Mouse (Mus musculus): ENCODE results near the gene Ikbke. TPM values are rescaled to one million over a fixed set of nuclear protein-coding genes. Genes with fewer than 3 reads are reported as not detected.

Gene Ikbke
- polyA plus RNA-seq, 1 experiment from 2014 or later = 0.55 TPM

- ATAC-seq (ENCODE audit: low FRiP score) (no peak), DNase-seq (ENCODE audit: low spot score, missing footprints) (no peak)
- Histone ChIP-seq H3K9me3 (ENCODE audit: control insufficient read depth, low read length) (no peaks in the 10 kb centered on the region), H3K27ac (ENCODE audit: low read depth, low read length) (no peak overlapping the region), H3K4me2 (no peak overlapping the region), H3K36me3 (ENCODE audit: control insufficient read depth, insufficient read depth, low read length) (peaks cover 4% of the 10 kb centered on the region; the same call in 1 of the 2 replicates), H3K4me3 (ENCODE audit: low read depth, low read length) (no peak overlapping the region), H3K9ac (ENCODE audit: low read length) (no peak overlapping the region), H3K27me3 (ENCODE audit: control insufficient read depth, insufficient read depth, low read length) (no peaks in the 10 kb centered on the region), H3K4me1 (ENCODE audit: control insufficient read depth, insufficient read depth, low read length) (no peaks in the 10 kb centered on the region)
- 100% methylated on average over 2 of the region's 2 CpGs for WGBS
Measured at GRCm38 (mm10) chr1:131300750-131301149, 21.3 kb upstream of the Ikbke start.

- H3K9me3 ChIP-seq (ENCODE audit: control insufficient read depth, low read length) = no peaks in the 10 kb centered on the region
- H3K4me1 ChIP-seq (ENCODE audit: control insufficient read depth, insufficient read depth, low read length) = no peaks in the 10 kb centered on the region
- H3K36me3 ChIP-seq (ENCODE audit: control insufficient read depth, insufficient read depth, low read length) = peaks cover 4% of the 10 kb centered on the region; the same call in 1 of the 2 replicates
- H3K4me3 ChIP-seq (ENCODE audit: low read depth, low read length) = no peak overlapping the region
- H3K9ac ChIP-seq (ENCODE audit: low read length) = no peak overlapping the region
- no peak for ATAC-seq (ENCODE audit: low FRiP score)
- no peak overlapping the region for H3K4me2 ChIP-seq
- H3K27ac ChIP-seq (ENCODE audit: low read depth, low read length) = no peak overlapping the region
- no peaks in the 10 kb centered on the region for H3K27me3 ChIP-seq (ENCODE audit: control insufficient read depth, insufficient read depth, low read length)
- 94% methylated on average over 6 of the region's 6 CpGs for WGBS
- no peak for DNase-seq (ENCODE audit: low spot score, missing footprints)
Measured at GRCm38 (mm10) chr1:131299788-131300187, 20.4 kb upstream of the Ikbke start.

DNA sequence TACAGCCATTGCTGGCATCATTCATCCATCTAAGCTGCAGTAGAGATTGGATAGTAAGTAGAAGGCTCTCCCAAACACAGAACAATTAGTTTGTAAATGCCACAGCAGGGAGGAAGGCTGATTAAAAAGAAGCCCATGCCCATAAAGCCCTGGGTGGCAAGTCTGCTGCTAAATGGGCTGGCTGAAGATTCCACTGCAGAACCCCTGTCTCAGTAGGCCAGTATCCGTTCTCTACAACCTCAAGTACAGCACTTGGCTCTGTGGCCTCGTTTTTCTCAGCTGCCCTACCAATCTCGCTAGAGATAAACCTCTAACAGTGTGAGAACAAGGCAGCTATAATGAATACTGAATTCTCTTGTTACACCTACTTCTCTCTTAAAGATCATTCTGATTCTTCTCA lies 19.8 kb upstream of the Ikbke start:
- H3K9ac ChIP-seq (ENCODE audit: low read length) = no peak overlapping the region
- peaks cover 4% of the 10 kb centered on the region; the same call in 1 of the 2 replicates for H3K36me3 ChIP-seq (ENCODE audit: control insufficient read depth, insufficient read depth, low read length)
- no peaks in the 10 kb centered on the region for H3K27me3 ChIP-seq (ENCODE audit: control insufficient read depth, insufficient read depth, low read length)
- H3K4me3 ChIP-seq (ENCODE audit: low read depth, low read length) = no peak overlapping the region
- DNase-seq (ENCODE audit: low spot score, missing footprints) (no peak), ATAC-seq (ENCODE audit: low FRiP score) (no peak)
- H3K27ac ChIP-seq (ENCODE audit: low read depth, low read length) = no peak overlapping the region
- WGBS = 53% methylated on average over 3 of the region's 3 CpGs
- no peaks in the 10 kb centered on the region for H3K9me3 ChIP-seq (ENCODE audit: control insufficient read depth, low read length)
- no peak overlapping the region for H3K4me2 ChIP-seq
- no peaks in the 10 kb centered on the region for H3K4me1 ChIP-seq (ENCODE audit: control insufficient read depth, insufficient read depth, low read length)

DNA sequence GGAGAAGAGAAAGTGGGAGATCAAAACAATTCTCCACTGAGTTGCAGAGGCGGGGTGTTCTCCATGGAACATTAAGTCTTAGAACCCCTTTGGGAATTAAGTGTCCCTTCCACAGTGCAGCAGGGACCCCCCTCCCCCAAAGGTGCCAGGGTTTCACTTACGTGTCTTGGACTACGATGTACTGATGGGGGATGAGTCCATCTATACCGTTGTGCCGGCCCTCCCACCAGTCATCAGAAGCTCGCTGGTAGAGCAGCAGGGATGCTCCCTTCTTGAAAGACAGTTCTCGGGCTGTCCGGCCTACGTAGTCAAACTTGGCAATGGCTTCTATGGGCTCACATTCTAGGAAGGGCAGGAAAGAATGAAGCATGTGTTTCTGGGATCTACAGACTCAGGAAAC lies 18.8 kb upstream of the Ikbke start:
- H3K27ac ChIP-seq (ENCODE audit: low read depth, low read length) = no peak overlapping the region
- no peak overlapping the region for H3K4me3 ChIP-seq (ENCODE audit: low read depth, low read length)
- H3K36me3 ChIP-seq (ENCODE audit: control insufficient read depth, insufficient read depth, low read length) = peaks cover 4% of the 10 kb centered on the region; the same call in 1 of the 2 replicates
- no peak for ATAC-seq (ENCODE audit: low FRiP score)
- no peak for DNase-seq (ENCODE audit: low spot score, missing footprints)
- H3K9ac ChIP-seq (ENCODE audit: low read length) = no peak overlapping the region
- H3K9me3 ChIP-seq (ENCODE audit: control insufficient read depth, low read length) = no peaks in the 10 kb centered on the region
- H3K4me1 ChIP-seq (ENCODE audit: control insufficient read depth, insufficient read depth, low read length) = no peaks in the 10 kb centered on the region
- H3K27me3 ChIP-seq (ENCODE audit: control insufficient read depth, insufficient read depth, low read length) = no peaks in the 10 kb centered on the region
- 94% methylated on average over 9 of the region's 9 CpGs for WGBS
- H3K4me2 ChIP-seq = no peak overlapping the region

DNA sequence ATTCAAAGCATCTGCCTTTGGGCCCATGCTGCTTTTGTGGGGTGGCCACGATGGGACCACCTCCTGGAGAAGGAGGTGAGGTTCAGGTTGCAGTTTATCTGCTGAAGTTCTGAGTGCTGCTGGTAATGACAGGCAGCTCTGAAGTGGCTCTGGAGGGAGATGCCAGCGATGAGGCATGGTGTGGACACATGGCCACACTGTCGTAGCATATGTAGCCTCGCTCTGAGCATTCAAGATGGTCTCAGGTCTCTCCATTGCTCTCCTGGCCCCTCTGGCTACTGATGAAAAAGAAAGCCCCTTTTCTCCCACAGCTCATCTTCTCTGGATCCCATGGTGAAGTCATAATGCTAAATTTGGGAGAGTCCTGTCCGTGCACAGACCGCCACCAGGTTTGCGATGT lies 17.3 kb upstream of the Ikbke start:
- no peak overlapping the region for H3K27ac ChIP-seq (ENCODE audit: low read depth, low read length)
- ATAC-seq (ENCODE audit: low FRiP score) (no peak), DNase-seq (ENCODE audit: low spot score, missing footprints) (no peak)
- H3K4me1 ChIP-seq (ENCODE audit: control insufficient read depth, insufficient read depth, low read length) = no peaks in the 10 kb centered on the region
- no peak overlapping the region for H3K4me2 ChIP-seq
- WGBS = 89% methylated on average over 7 of the region's 7 CpGs
- no peak overlapping the region for H3K9ac ChIP-seq (ENCODE audit: low read length)
- peaks cover 4% of the 10 kb centered on the region; the same call in 1 of the 2 replicates for H3K36me3 ChIP-seq (ENCODE audit: control insufficient read depth, insufficient read depth, low read length)
- no peak overlapping the region for H3K4me3 ChIP-seq (ENCODE audit: low read depth, low read length)
- H3K27me3 ChIP-seq (ENCODE audit: control insufficient read depth, insufficient read depth, low read length) = no peaks in the 10 kb centered on the region
- H3K9me3 ChIP-seq (ENCODE audit: control insufficient read depth, low read length) = no peaks in the 10 kb centered on the region

DNA sequence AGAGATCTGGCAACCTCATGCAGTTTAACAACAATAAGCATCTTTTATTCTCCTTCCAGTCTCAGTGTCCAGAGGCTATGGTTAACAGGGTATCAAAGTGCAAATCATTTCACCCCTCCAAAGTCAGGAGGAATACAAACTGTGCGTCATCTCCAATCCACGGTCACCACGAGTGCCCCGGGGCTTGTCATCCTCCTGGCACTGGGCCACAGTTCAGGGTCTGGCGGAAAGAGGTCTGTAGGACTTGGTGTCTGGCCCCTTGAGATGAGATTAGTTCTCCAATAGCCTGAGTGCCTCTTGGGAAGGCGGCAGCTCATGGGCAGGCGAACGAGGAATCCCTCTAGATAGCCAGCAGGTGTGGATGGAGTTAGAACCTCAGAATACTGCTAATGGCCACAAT lies 15.8 kb upstream of the Ikbke start:
- H3K27me3 ChIP-seq (ENCODE audit: control insufficient read depth, insufficient read depth, low read length) = no peaks in the 10 kb centered on the region
- H3K4me1 ChIP-seq (ENCODE audit: control insufficient read depth, insufficient read depth, low read length) = no peaks in the 10 kb centered on the region
- no peak overlapping the region for H3K9ac ChIP-seq (ENCODE audit: low read length)
- peaks cover 4% of the 10 kb centered on the region; the same call in 1 of the 2 replicates for H3K36me3 ChIP-seq (ENCODE audit: control insufficient read depth, insufficient read depth, low read length)
- 87% methylated on average over 8 of the region's 8 CpGs for WGBS
- no peaks in the 10 kb centered on the region for H3K9me3 ChIP-seq (ENCODE audit: control insufficient read depth, low read length)
- DNase-seq (ENCODE audit: low spot score, missing footprints) (no peak), ATAC-seq (ENCODE audit: low FRiP score) (no peak)
- H3K4me2 ChIP-seq = no peak overlapping the region
- H3K27ac ChIP-seq (ENCODE audit: low read depth, low read length) = no peak overlapping the region
- H3K4me3 ChIP-seq (ENCODE audit: low read depth, low read length) = no peak overlapping the region

DNA sequence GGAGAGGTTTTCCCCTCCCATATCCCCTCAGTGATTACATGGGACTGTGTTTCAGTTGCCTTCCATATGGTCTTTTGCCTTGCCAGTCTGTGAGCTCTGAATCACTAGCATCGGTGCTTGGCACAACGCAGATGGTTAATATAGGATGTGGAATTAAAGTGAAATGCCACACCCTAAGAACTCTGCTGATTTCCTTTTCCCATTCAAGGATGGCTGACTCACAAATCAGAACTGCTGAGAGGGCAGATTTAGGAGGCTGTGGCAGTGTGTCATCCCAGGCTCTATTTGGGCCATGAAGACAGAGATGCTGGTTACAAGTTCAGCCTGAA lies 14.5 kb upstream of the Ikbke start:
- Histone ChIP-seq H3K4me1 (ENCODE audit: control insufficient read depth, insufficient read depth, low read length) (no peaks in the 10 kb centered on the region), H3K9me3 (ENCODE audit: control insufficient read depth, low read length) (no peaks in the 10 kb centered on the region), H3K4me3 (ENCODE audit: low read depth, low read length) (no peak overlapping the region), H3K27ac (ENCODE audit: low read depth, low read length) (no peak overlapping the region), H3K36me3 (ENCODE audit: control insufficient read depth, insufficient read depth, low read length) (peaks cover 9% of the 10 kb centered on the region; the same call in 1 of the 2 replicates), H3K9ac (ENCODE audit: low read length) (no peak overlapping the region), H3K4me2 (no peak overlapping the region), H3K27me3 (ENCODE audit: control insufficient read depth, insufficient read depth, low read length) (no peaks in the 10 kb centered on the region)
- no peak for DNase-seq (ENCODE audit: low spot score, missing footprints)
- ATAC-seq (ENCODE audit: low FRiP score) = no peak
- 92% methylated on average over 2 of the region's 2 CpGs for WGBS

DNA sequence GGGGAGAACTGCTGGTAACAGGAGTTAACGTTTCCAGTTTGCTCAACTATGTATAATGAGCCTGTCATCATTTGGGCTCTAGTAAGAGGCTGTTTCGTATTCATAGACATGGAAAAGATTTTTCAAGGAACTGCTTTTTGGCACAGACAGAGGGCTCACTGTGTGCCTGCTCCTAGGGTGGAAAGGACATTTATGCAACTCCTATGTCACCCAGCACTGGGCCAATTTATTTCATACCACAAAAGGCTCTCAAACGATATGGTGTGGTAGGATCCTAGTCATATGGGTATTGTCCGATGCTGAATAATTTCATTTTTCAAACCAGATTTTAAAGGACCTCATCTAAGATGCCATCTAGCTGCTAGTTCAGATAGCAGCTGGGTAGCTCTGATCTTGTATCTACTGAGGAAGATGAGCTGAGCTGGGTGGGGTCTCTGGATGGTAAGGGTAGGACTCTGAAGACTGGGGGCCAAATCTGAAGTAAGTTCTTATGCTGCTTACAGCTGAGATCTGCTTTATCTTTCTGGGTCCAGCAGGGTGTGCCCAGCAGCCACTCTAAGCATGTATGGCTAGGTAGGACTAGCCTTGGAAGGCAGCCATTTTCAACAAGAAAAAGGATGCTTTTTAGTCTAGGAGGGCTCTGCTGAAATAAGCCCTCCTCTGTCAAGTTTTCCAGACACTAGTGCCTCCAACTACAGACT lies 14.0 kb upstream of the Ikbke start:
- Histone ChIP-seq H3K27ac (ENCODE audit: low read depth, low read length) (no peak overlapping the region), H3K9me3 (ENCODE audit: control insufficient read depth, low read length) (no peaks in the 10 kb centered on the region), H3K4me2 (no peak overlapping the region), H3K36me3 (ENCODE audit: control insufficient read depth, insufficient read depth, low read length) (peaks cover 10% of the 10 kb centered on the region; the same call in 1 of the 2 replicates), H3K27me3 (ENCODE audit: control insufficient read depth, insufficient read depth, low read length) (no peaks in the 10 kb centered on the region), H3K9ac (ENCODE audit: low read length) (no peak overlapping the region), H3K4me3 (ENCODE audit: low read depth, low read length) (no peak overlapping the region), H3K4me1 (ENCODE audit: control insufficient read depth, insufficient read depth, low read length) (no peaks in the 10 kb centered on the region)
- ATAC-seq (ENCODE audit: low FRiP score) = no peak
- 90% methylated on average over 4 of the region's 4 CpGs for whole genome bisulfite sequencing
- no peak for DNase-seq (ENCODE audit: low spot score, missing footprints)

DNA sequence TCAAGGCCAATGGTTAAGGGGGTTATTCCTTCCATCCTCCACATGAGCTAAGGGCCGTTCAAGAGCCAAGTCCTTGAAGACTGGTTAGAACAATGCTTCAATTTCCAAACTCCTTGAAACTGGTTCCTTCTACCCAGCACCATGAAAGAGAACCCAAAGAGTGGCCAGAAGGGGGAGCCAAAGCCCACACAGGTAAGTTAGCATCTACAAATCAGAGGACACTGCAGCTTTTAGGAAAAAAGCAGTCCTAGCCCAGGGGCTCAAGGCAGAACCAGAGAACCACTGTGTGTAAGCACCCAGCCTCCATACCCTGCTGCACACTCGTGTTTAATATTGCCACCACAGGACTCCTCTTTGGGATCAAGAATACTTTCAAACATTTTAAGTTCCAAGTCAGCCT lies 11.2 kb upstream of the Ikbke start:
- no peaks in the 10 kb centered on the region for H3K9me3 ChIP-seq (ENCODE audit: control insufficient read depth, low read length)
- no peaks in the 10 kb centered on the region for H3K27me3 ChIP-seq (ENCODE audit: control insufficient read depth, insufficient read depth, low read length)
- no peaks in the 10 kb centered on the region for H3K4me1 ChIP-seq (ENCODE audit: control insufficient read depth, insufficient read depth, low read length)
- 46% methylated on average over 2 of the region's 2 CpGs for WGBS
- DNase-seq (ENCODE audit: low spot score, missing footprints) = peak; percentile 94
- H3K36me3 ChIP-seq (ENCODE audit: control insufficient read depth, insufficient read depth, low read length) = peaks cover 5% of the 10 kb centered on the region; the same call in 1 of the 2 replicates
- H3K27ac ChIP-seq (ENCODE audit: low read depth, low read length) = no peak overlapping the region
- peak; percentile 63; the same call in 1 of the 2 replicates for ATAC-seq (ENCODE audit: low FRiP score)
- no peak overlapping the region for H3K4me3 ChIP-seq (ENCODE audit: low read depth, low read length)
- H3K4me2 ChIP-seq = no peak overlapping the region
- no peak overlapping the region for H3K9ac ChIP-seq (ENCODE audit: low read length)
